Mouse (Mus musculus): ENCODE measurements around the gene Zdhhc5.

Gene Zdhhc5

DNA sequence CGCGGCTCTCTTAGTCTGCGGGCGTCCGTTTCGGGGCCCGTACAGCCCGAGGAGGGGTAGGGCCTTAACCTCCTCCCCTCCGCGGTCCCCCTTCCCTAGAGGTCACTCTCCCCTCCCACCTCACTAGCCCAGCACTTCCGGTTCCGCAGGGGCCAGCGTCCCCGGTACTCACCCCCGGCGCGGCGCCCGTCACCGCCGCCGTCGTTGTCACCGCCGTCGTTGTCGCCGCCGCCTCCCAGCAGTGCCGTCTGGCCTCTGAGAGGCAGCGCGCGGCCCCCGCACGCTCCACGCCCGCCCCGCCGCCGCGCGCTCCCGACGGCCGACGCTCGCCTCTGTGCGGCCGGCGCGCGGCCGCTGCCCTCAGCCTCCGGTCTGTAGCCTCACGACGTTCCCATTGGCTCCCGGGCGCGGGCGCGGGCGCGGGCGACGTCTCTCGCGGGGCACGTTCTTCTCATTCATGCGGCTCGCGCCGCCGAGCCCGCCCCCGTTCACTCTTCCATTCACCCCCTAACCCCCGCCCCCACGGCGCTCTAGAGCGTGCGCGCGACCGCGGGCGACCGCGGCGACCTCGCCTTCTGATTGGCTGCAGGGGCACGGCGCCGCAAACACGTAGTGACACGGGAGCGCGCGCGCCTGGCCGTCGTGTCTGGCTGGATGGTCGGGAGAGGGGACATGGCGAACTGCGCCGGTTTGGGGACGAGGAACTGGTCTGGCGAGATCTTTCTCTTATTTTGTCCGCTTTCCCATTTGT is at the start of gene Zdhhc5:
Zdhhc5 (minus strand) TSS at position 370 of the 751 bp plus-strand sequence.
- DNase-seq, result peak; percentile 99 to 100

DNA sequence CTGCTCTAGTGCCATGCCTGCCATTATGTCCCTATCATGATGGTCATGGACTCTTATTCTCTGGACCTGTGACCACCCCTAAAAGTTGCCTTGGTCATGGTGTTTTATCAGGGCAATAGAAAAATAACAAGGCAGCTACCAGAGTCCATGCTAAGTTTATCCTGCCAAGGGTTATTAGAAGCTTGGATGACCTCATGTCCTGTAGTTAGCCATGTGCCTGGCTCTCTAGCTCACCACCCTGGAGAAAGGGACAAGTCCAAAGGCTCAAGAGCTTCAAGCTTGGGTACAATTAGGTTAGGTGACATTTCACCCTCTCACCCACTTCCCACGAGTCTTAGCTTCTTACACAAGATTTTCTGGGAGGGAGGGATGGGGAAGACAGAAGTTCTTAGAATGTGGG is 47.8 kb upstream of the Zdhhc5 start:
- no peak for DNase-seq

DNA sequence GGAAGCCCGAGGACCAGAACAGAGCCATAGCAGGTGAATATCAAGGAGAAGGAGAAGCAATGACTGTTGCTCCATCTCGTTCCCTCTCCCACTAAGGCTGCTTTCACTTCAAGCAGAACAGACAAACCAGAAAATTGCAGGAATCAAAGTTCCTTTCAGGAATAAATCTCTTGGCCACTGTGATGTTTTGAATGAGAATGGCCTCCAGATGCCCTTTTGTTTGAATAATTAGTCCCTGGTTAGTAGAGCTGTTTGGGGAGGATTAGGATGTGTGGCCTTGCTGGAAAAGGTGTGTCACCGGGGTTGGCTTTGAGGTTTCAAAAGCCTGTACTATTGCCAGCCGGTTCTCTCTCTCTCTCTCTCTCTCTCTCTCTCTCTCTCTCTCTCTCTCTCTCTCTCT is 47.3 kb upstream of the Zdhhc5 start:
- DNase-seq, result no peak

DNA sequence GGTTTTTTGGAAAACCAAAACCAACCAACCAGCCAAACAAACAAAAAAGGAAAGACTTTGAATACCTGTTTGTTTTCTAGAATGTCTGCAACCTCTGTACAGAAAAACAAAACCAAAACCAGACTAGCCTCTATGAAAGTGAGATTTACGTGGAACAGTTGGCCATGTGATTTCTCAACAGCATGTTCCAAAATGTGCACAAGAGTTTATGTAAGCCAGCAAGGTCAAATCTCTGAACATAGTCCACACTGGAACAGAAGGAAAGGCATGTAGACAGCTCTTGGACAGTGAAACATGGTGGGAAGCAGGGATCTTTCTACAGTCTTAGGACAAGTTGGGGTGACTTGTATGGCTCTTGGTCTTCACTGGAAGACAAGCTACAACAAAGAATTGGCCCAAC is 46.9 kb upstream of the Zdhhc5 start:
- DNase-seq, result no peak

DNA sequence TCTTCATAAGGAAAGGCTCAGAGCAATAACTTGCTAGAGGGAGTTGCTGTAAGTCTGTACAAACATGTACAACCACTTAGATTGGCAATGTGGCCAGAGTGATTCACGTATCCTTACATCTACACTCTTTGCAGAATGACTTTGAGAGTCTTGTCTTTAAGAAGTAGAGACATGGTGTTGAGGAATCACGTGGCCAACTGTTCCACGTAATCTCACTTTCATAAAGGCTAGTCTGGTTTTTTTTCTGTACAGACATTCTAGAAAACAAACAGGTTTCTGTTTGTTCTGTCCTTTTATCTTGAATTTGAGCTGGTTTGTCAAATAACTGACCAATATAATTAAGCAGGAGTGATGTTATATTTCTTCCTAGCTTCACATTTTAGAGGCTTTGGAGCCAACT is 46.3 kb upstream of the Zdhhc5 start:
- DNase-seq, result no peak

DNA sequence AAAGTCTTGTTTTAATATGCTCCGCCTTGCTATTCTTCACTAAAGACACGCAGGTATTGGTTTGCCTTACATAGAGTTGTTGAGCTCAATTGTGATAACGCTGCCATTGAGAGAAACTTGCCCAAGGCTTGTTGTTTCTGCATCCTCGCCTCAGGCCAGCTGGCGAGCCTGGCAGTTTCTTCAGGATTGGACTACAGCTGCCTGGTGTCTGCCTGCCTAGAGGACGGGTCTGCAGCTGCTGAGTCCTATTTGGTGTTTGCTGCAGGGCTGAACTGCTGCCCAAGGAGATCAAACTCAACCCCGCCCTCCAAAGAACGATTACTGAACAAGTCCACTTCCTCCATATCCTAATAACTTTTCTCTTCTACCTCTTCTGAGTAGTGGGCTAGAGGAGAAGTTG is 45.8 kb upstream of the Zdhhc5 start:
- no peak for DNase-seq

DNA sequence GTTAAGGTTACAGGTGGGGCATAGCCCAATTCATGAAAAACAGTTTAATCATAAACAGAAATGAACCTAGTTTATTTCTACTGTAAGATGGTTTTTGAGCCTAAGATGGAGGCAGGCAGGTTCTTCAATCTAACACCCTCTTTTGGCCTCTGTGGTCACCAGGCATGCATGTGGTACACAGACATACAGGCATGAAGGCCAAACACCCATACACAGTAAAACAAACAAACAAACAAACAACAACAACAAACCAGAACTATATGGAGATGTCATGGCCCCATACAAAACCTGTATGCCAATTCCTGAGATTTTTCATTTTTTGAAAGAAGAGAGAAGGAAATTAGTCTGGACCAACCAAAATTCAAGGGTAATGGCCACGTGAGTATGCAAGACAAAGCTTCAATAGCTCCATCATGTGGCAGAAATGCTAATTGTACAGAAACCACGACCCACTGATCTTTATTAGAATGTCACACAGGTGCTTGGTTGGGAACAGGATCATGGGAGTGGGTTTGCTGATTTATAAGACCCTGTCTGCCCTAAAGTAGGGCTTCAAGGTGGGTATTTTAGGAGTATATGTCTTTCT is 43.7 kb upstream of the Zdhhc5 start:
- peak; percentile 23 to 36 for DNase-seq

DNA sequence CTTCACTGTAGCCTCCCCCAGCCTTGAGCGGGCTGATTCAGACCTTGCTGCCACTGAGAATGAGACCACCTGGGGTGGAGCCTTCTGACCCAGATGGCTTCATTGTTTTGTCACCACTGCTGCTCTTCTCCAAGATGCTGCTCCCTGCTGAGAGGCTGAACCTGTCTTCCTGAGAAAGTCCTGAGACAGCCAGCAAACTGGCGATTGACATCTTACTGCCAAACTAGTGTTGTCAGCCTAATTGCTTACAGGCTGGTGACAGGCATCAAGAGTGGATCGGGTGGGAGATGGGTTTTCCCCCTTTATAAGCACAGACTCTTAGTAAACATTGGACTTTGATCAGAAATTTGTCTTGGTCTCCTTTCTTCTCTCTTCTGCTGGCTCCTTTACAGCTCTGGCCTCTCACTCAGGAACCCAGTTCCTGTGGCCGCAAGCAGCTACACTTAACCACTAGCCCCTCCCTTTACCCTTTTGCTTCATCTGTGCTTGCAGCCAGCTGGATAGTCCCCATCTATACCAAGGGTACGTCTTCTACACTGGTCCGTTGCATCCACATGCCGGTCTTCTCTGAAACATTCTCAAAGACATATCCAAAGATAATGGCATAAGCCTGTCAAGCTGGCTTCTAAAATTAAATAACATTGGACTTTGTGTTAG is 42.2 kb upstream of the Zdhhc5 start:
- no peak for DNase-seq

DNA sequence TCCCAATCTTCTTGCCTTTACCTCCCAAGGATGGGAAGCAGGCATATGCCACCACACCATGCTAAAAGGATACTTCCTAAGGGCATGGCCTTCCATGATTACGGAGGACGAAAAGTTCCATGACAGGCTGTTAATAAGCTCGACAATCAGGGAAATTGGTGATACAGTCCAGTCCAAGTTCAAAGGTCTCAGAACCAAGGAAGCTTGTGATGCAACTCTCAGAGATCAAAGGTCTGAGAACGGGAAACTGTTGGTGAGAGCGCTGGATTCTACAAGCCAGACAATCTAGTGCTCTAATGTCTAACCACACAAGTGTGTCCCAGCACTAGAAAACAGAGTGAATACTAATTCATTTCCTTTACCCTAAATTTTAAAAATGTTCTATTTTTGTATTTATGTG is 41.3 kb upstream of the Zdhhc5 start:
- DNase-seq, result no peak

DNA sequence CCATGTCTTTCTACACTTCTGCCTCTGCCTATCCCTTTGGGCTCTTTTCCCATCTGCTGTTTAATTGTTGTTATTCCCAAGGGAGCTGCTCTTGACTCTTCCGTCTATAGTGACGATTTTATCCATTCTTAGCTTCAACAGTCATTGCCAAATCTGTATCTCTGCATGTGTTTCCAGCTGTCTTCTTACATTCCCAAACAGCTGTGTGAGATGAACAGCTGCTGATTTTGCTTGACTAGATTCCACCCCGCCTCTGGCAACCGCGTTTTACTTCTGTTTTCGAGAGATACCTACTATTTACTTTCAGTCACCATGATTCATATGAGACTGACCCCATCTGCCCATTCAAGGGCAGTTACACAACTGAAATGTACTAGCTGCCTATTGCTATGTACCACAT is 35.1 kb upstream of the Zdhhc5 start:
- DNase-seq, result no peak

DNA sequence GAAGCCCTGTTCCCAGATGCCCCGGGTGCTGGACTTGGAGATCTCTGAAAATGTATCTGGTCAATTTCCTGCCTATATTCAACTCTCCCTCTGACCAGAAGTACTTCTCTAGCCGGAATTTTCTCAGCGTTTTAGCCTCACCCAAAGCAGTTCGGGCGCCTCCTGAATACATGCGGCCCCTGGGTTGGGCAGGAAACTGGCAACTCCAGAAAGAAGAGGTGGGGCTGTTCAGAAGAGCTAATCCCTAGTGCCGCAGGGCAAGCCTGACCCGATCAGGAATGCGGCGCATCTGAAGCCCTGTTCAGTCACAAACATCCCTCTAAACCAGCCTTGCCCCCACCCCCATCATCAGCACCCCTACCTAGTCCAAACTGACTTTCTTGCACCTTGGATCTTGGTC is 29.1 kb upstream of the Zdhhc5 start:
- no peak for DNase-seq

DNA sequence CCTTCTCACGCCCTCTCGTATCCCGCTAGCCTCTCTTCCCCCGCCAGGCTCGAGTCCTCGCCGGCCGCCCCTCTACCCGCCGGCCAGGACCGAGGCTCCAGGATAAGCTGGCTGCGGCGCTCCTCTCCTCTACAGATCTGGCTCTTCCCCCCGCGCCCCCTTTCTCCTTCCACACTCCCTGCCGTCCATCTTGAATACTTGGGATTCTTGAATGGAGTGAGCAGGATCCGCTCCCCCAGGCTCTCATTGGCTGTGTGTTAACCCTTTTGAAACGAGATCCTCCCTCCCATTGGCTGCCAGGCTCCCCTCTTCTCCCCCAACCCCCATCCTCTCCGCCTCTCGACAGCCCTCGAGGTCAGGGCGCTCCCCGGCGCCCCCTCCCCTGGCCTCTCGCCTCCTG is 28.6 kb upstream of the Zdhhc5 start, which contains the start of gene Gm19426:
Gm19426 (minus strand) TSS at position 95 of the 400 bp plus-strand sequence.
- DNase-seq, result peak; percentile 20 to 23

DNA sequence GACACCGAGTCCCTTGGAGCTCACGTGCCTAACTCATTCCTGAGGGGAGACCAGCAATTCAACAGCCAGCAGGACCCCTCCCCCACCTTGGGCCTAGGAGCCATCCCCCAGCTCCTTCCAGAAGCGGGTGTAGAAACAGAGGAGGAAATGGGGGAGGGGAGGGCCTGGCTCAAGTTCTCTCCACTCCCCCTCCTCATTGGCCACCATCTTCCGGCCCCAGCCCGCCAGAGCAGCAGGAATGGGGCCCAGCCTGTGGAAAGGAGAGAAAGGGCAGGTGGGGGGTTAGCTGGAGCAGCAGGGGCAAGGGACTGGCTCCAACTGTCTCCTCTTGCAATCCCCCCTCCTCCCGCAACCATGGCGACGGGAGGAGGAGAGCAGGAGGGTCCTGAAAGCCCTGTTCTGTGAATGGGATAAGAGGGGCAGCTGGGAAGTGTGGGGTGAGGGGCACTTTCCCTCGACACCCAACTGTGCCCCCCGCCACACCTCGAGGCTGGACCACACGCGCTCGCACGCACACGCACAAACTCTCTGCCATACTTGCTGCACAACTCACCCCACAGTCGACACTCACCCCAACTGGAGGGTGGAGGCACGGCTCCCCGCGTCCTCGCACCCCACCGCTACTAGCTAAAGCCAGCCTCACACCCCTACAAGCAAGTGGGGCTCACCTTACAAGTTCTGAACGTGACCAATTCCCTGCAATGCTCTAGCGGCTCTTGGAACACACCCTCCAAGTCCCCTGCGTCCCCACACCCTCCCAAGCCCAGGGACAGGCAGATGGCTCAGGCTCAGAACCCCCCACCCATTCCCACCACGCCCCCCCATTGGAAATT is 27.7 kb upstream of the Zdhhc5 start:
- DNase-seq, result peak; percentile 17

DNA sequence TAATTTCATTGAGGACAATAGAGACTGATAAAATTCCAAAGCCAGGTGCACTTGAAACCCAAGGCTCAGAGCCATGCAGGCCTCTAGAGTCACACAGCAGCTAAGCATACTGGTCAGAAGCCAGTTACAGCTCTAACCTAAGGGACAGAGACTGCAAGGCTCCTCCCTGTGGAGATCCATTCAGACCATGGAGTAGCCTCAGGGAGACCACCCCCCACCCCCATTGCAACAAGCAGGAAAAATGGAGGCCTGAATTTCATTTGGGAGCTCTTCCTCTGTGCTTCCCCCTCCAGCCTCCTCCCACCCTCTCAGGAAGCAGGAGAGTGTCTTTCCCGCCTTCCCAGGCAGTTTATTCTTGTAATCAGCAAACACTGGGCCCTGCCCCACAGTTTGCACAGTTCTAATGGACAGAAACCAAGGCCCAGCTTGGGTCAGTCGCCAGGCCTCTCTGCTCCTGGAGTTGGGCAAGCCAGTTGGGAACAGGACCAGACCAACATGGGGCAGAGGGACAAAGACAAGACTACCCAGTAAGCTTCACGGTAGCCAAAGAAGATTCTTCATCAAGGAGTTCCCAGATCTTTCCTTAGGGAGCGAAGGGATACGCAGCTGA is 27.0 kb upstream of the Zdhhc5 start:
- DNase-seq, result no peak

DNA sequence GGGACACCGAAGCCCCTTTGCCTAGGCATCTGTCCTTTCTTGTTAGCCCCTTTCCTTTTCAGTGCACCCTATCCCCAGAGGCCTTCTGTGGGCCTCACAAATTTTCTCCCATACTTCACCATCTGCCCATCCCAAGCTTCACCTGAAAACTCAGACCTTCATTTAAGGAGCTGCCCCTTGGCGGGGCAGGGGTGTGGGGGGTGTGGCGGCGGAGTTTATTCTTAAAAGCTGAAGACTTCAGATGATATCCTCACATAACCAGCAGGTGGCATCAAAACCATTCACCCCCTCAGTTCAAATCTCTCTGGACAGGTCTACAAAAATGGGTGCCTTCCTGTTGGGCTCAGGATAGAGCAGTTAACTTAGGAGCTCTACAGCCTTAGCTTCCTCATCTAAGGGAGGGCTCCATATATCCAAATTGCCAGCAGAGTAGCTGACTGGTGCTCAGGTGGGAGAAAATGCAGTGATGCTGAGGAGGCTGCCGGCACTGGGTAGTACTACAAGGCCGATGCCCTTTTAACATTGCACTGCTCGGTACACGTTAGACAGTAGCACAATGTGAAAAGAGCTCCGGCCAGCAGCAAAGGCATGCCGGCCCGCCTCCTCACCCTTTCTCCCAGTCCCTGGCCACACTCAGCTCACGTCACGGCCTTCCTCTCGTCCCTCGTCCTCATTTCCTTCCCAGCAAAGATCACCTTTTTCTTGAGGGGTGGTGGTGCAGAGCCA is 25.8 kb upstream of the Zdhhc5 start:
- peak; percentile 32 to 35 for DNase-seq

DNA sequence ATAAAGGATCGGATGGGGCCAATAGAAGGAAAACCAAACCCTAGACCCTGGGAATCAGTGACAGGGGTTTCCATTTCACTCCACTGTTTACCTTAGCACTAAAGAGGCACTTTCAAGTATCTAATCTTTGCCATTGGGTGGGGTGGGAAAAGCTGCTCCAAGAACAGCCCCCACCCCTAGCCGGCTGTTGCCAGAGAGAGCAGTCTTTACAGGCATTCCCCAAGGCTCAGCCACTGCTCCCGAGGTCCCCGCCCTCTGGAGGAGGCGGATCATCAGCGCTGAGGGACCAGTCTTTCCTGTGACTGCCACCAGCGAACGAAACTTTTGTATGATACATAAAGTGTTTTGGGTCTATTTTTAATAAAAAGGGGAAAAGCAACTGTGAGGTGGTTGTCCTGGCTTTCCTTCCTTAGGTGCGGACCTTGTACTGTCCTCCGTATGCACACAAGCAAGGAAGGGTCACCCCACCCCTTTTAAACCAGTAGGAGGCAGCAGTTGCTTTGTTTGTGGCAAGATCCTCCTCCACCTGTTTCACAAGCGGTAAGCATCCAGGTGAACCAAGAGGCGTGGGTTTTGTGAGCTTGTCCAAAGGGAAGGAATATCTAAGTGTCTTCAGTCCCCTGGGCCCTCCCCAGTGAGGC is 23.4 kb upstream of the Zdhhc5 start:
- DNase-seq, result peak; percentile 36 to 37

DNA sequence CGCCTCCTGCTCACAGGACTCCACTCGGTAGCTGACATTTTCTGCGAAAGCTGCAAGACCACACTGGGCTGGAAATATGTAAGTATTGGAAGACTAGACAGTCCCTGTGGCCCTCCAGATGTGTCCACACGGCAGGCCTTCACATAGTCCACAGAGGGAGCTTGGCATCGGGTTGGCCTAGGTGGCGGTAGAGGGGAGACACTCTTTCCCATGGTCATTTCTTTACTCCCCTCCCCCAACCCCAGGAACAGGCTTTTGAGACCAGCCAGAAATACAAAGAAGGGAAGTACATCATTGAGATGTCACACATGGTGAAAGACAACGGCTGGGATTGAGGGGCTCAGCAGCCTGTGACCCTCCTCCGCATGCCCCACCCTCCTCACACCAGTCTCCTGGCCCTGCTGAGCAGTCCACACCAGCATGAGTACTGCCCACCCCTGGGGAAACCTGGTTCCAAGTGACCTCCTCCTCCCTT is 22.5 kb upstream of the Zdhhc5 start:
- no peak for DNase-seq

DNA sequence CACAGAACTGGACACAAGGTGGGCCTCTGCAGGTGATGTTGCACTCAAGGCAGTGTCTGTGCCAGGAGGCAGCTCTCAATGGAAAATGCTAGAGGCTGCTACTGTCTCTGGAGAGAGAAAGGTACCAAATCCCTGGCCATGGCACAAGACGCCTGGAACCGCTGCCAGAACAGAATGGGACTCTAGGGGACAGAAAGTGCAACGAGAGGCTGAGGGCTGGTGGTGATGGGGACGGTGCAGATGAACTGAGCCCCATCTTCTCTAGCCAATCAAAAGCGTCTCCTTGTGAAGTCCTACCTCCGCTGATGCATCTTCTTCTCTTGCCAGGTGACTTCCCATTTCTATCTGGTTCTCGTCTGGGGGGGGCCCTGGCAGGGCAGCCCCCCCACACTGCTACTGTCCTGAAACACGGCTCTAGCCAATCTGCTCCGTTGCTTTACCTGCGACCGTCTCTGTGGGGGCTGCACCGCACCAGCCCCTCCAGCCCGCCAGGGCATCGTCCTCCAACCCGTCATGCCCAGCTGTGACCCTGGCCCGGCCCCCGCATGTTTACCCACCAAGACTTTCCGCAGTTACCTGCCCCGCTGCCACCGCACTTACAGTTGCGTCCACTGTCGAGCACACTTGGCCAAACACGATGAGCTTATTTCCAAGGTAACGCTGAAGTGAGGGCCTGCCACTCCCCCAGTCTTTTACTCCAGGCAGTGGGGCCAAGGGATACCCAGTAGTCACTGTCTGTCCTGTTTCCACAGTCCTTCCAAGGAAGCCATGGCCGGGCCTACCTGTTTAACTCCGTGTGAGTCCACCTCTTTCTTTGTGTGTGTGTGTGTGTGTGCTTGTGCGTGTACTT is 21.6 kb upstream of the Zdhhc5 start:
- no peak for DNase-seq

DNA sequence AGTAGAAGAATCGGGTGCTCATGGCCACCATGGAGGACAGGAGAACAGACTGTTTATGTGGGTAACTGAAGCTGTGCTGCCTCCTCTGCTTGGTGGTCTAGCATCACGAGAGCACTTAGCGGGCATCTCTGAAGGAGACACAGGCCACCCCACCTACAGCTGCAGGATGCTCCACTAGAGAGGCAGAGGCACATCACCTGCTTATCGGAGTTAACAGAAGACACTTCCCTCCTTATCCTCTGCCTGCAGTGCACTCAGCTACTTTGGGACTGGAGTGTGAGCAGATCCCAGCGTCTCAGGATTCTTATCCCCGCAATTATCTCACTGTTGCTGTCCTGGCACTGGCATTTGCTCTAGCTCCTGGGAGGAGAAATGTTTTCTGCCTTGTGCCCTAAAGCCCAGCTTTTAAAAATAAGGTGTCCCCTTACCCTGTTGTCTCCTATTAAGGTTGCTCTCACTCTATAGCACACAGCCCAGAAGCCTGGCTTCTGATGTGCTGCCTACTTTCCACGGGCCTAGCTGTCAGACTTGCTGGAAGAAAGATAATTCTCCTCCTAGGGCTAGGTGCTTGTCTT is 20.5 kb upstream of the Zdhhc5 start:
- DNase-seq, result no peak

DNA sequence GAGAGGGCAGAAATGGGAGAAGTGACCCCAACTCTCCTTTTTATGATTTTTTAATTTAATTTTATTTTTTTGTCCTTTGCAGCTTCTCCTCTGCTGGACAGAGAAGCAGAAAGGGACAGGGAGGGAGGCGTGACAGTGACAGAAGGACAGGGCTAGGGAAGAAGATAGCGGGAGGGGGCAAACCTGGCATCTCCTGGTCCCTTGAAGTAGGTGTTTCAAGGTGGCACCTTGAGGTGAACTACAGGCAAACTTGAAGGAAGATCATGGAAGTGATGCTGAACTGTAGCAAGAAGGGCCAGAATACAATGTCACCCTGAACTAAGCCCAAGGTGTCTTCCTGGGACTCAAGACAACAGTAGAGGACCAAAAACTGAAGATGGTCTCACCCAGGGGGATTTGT is 19.9 kb upstream of the Zdhhc5 start:
- DNase-seq, result no peak
